Mouse (Mus musculus) CD8-positive naive resting alpha-beta T cell, adult 2 months (primary cell): ENCODE data around the gene 2300002M23Rik.

Experiments
- DNase-seq, 2 experiments: peaks; one replicate each; pipeline ENCODE4 v3.0.0; 2022; ENCODE audit warnings: low read depth in 2 of 2, low spot score in 2 of 2

Gene 2300002M23Rik

DNA sequence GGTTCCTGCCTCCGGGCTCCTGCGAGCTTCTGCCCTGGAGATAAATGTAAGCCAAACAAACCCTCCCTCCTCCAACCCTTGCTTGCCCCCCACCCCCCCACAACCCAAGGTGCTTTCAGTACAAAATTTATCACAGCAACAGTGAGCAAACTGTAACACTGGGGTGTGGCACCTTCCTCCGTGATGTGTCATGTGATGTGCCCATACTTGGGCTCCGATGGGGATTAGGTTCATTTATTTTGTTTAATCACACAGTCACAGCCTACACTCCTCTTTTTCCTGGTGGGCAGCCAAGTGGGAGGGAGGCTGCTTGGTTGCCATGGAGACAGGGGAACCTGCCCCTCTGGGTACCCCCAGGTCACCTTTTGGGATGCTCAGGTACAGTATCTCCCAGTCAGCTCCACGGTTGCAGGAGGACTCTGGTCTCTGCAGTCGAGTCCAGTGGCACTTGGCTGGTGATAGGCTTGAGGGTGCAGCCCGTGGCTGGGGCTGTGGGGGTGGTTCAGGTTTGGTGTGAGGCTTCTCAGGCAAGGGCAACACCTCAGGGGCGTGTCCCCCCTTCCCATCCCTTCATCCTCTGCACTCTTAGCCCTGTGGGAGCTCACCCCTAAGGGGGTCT is 34.6 kb downstream of the 2300002M23Rik start:
- no peak for DNase-seq

DNA sequence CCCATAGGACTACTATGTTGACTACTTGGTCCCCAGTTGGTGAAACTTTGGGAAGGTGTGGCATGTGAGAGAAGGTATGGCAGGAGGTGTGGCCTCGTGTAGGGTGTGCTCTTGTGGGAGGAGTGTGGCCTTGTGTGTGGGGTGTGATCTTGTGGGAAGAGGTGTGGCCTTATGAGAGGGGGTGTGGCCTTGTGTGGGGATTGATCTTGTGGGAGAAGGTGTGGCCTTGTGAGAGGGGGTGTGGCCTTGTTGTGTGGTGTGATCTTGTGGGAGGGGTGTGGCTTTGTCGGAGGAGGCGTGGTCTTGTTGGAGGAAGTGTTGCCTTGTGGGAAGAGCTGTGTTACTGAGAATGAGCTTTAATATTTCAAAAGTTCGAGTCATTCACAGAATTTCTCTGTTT is 49.9 kb downstream of the 2300002M23Rik start:
- DNase-seq: no peak
